Mouse (Mus musculus) heart, adult 2 months (tissue): ENCODE data around the gene Adgrf1.

Source experiments
- CTCF ChIP-seq: fragments of 200-600 bp; IDR thresholded peaks from 2 replicates; pipeline ENCODE4 v1.8.1; 2022; ENCODE audit warnings: antibody characterized with exemption, mild to moderate bottlenecking, moderate library complexity
- EP300 ChIP-seq: fragments of 200-500 bp; IDR thresholded peaks from 2 replicates; pipeline ENCODE4 v1.6.1; 2011; ENCODE audit warnings: low read depth, low read length, control low read depth; ENCODE audit not compliant: insufficient read depth
- POLR2A ChIP-seq: fragments of 200-500 bp; IDR thresholded peaks from 2 replicates; pipeline ENCODE4 v1.6.1; 2011; ENCODE audit warnings: mild to moderate bottlenecking, low read depth, low read length, control low read depth; ENCODE audit not compliant: insufficient read depth

- TF ChIP-seq CTCF (no peak), POLR2A (no peak), EP300 (peak; percentile 60; the same call in 1 of the 2 replicates)
These were observed 98.0 kb downstream of the Adgrf1 start for GRCm38 (mm10) chr17:43368171-43368576.
